Mouse (Mus musculus) cerebellum, postnatal 14 days (tissue): ENCODE measurements around the gene Lrguk.

Source experiments
- DNase-seq, 2 experiments: peaks; one replicate each; pipeline ENCODE4 v3.0.0; 2021; ENCODE audit warnings: mixed read lengths in 2 of 2

Lrguk gene

DNA sequence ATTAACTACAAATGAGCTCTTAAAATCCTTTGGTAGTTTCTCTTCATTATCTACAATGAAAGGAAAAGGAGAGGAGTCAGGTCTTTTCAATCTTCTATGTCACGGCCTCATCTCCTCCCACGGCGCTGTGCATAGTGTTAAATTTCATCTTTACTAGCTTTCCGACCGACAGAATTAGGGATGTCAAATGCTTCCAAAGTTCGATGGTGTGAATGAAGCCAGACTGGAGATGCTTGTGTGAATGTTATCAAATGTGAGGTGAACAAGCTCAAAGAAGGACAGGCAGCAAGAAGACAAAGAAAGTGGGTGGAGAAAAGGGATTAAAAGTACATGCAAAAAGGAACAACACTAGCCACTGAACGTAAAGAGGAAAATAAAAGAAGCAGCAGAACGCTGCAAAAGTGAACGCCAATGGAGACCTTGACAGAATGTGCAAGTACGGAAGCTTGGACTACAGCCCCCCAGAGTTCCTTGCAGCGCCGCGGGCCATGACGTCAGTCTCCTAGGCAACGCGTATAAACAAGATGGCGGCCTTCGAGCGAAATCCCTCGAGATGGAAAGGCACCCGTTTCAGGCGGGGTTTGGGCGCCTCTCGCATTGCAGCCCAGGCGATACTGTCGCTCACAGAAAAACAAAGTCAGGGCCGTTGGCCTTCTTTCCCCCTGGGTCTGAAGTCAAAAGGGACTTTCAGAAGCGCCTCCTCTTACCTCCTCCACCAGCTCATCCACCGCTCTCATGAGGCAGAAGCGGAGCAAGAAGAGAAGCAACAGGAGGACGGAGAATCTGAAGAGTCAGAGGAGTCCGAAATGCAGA lies at the start of gene Lrguk:
Gene Lrguk, plus strand, starts transcription at position 516 of the 813 bp plus-strand sequence.
- peak; percentile 86 to 91 for DNase-seq

DNA sequence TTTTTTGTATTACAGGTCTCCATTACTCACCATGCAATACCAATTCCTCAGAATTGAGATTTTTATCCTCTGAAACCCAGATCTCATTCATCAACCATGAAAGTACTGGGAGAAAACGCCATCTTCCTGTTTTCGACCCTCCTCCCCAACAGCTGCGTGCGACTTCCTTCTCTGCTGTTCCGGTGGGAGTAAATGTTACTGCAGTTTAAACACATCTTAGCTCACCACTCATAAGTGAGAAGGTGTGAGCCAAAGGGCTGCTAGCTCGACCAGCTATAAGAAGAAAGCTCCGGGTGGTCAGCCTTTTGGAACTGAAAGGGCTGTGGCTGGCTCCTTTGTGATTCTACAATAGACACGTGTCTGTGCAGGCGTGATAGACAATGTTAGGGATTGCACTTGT lies 46.5 kb upstream of the Lrguk start:
- no peak for DNase-seq

DNA sequence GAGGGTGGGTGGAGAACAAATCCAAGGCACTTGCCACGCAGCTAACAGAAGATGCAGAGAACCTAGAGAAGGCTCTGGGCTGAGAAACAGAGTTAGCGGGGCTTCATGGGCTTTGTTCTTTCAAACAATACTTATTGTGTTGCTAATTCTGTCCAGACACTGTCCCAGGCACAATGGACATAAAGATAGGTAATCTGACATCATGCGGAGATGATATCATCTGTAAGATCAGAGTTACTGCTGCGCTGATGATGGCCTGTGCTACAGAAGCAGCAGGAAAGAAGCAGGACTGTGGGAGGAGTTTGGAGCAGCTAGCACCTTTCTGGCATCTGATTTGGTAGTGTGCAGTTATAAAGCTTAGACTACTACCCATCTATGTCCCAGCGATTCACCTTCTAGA lies 42.1 kb upstream of the Lrguk start:
- DNase-seq: no peak

DNA sequence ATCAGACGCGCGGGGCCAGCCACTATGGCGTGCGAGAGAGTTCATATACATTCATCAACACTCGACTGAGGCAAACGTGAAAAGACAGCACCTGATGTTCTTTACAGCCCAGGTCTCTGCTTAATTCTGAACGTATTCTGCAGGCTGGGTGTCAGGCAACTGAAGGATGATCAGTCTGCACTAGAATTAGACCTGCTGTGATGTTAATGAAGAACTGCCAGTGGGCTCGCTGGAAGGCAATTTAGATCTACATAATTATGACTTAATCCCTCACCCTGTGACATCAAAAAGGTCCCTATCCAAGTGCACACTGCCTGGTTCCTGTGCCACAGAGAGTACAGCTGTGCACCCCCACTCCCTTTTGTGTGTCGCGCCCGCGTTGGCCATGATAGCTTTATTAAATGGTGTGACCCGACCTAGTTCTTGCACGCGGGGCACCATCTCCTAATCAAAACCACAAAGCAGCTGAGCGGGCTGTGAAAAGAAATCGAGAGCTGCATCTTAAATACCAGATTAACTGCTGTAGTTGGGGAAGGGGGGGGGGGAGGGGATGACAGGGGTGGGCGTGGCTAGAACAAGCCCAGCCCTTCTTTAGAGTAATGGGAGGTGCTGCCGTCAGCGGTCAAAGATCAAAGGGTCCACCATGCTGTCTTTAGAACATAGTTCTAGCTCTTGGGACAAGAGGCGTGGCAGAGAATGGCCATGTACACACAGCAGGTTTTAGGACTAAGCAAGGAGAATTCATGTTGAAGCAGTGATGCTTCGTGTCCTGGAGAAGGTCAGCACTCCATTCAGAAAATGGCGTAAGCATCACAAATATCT lies 36.8 kb upstream of the Lrguk start:
- peak in 1 of 2 experiments; percentile 7 for DNase-seq

DNA sequence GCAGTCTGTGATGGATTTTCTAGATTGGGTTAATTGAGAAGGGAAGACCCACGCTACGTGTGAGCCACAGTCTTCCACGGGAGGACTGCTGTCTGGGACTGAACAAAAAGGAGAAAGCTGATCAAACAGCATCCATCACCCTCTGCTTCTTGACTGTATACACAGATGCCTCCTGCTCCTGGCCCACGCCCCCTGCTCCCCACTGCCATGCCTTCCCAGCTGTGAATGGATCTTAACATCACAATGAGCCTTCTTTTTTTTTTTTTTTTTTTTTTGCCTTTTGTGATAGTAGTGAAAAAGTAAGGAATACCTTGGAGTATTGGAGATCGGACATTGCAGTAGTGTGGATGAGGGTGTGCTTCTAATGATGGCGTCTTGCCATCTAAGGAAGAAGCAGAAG lies 35.4 kb upstream of the Lrguk start:
- DNase-seq: no peak

DNA sequence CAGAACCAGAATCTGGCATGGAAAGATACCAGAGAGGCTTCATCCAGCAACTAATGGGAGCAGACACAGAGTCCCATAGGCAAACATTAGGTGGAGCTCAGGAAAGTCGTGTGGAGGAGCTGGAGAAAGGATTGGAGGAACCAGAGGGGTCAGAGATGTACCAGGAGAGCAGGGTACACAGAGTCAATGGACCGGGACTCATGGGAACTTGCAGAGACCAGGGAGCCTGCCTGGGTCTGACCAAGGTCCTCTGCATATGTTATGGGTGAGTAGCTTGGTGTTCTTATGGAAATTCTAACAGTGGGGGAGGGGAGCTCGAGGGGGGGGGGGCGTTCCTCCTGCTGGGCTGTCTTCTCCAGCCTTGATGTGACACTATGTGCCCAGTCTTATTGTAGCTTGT lies 30.7 kb upstream of the Lrguk start:
- DNase-seq: no peak

DNA sequence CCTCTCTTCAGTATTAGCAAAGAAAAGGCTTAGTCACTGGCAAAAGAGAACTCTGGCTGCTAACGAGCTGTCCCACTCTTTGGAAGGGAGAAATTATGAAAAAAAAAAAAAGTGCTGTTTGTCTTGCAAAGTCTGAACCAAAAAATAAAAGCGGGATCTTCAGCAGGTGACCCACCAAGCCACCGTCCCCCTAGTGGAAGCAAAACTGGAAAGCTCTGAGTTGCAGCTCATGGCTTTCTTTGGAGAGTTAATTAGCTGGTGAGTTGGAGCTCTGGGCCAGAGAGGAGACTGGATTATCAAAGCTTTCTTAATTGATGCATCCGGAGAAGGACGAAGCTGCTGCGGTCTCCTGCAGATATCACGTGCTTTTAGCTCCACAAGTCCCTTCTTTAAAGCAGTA lies 29.7 kb upstream of the Lrguk start:
- no peak for DNase-seq

DNA sequence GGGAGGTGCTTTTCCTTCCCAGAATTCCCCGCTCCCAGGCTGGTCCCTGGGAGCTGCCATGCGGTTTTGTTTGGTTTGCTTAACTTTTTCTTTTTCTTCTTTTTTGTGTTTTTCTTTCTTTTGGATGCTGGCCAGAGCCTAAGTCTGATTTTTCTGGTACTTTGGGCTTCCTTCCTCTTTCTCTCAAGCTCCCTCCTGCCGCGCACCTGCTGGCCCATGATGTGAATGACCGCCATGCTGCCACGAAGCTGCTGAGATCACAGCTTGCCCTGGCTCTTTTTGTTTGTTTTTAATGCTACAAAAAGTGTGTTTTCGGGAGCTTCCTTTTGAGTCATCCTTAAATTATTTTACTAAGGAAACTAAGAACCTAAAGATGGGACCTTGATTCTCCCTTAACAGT lies 28.6 kb upstream of the Lrguk start:
- peak in 1 of 2 experiments; percentile 10 for DNase-seq

DNA sequence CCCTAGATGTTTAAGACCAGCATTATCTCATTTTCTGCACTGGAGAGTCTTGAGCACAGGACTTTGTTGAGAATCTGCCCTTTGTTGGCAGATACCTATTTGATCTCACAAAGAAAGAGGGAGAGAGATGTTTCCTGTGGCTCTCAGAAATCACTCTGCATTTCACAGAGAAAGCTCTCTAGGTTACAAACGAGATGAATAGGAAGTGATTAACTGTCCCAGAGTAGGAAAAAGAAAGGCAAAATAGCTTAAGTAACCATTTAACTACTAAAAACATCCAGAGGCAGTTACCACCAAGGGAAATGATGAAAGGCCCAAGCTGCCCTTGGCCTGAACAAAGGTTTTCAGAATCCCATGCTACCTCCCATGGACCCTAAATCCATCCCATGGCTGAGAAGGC lies 26.2 kb upstream of the Lrguk start:
- DNase-seq: no peak

DNA sequence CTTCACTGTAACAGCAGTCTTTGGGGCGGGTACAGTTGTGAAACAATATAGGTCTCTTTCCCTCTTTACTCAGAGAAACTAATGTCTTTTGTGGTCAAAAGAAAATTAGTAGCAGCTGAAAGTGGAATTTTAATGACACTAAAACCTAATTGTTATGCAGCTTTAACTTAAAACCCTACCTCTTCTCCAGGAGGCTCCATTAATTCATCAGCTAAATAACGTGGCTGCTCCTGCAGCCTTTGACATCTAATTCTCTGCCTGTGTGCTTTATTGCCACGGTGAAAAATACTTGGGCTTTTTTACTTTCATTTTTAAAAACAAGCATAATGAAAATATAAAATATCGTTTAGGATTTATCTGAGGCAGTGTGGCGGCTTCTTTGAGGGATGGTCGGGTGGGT lies 15.8 kb upstream of the Lrguk start:
- DNase-seq: no peak

DNA sequence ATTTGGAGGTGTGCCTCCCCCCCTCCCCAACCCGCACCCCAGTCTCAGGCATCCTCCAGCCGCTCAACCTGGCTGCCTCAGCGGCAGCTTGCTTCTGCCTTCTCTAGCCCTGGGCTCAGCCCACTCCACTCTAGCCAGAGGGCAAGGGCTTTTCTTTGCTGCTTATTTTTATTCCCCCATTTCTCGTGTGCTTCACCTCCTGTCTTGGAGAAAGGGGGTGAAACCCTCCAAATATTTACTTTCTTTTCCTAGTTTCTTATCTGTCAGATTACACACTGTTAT lies 439 bp downstream of the Lrguk start:
- no peak for DNase-seq

DNA sequence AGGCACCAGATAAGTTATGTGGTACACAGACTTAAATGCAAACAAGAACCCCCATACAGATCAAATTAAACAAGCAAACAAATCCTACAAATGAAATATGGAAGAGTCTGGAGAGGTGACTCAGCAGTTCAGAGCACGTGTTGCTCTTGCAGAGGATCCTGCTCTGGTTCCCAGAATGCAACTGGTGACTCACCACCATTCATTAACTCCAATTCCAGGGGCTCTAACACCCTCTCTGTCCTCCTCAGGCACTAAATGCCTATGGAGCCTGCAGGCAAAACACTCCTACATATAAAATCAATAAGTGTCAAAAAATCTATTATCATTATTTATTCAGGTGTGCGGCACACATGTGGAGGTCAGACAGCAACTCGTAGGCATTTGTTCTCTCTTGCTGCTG lies 4.8 kb downstream of the Lrguk start:
- DNase-seq: no peak

DNA sequence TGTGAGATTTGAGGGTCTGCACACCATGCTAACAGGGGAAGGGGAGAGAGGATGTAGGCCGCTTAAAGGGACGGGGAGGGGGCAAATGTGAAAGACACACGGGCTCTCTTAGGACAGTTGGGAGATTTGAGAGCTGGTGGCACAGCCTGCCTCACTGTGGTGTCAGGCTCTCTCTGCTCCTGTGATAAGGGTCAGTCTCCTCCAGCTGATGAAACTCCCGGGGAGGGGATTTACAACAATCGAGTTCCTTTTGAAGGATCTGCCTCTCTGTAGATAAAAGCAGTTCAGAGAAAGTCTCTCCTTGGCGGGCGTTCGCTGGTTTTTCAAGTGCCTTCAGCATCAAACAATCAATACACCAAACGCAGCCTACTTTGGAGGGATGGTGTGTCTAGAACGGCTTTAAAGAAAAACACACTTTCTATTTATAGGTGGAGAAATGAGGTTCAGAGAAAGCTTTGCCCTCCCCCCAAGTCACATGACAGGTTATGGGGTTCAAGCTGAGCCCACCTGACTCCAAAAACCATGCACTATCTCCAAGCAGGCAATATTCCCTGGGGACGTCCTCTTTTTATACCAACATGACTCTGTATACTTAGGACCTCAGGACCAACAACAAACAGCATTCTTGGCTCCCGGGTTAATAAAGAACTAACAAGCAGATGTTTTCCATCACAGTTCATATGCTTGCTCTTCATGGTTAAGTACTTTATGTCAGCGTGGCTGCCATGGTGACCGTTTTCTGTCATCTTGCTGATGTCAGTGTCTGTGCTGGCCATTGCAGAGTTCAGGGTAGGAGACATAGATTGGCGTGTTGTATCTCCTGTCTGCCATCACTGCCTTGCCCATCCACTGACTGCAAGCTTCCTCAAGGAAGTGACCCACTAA lies 5.6 kb downstream of the Lrguk start:
- no peak for DNase-seq

DNA sequence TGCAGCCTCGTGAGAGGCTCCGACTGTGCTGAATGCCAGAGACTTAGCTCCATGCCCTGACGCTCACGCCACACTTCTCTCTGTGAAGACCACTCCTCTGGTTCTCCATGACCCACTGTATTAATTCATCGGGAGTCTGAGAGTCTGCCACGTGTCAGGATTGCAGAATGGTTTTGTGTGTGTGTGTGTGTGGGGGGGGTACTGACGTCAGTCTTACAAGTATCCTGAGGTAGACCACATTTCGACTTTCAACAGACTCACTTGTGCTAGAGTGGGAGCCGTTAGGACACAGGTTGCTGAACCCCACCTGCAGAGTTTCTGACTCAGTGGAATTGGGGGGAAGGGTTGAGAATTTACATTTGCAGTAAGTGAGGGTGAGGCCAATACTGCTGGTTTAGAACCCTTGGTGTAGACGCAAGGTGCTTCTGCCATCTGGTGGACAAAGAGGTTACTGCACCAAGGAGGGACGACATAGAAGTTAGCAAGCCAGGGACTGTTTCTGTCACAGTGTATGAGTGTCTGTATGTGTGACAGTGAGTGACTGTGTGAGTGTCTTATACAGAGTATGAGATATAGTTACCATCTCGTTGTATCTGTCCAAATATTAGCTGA lies 11.5 kb downstream of the Lrguk start:
- DNase-seq: peak; percentile 88 to 91

DNA sequence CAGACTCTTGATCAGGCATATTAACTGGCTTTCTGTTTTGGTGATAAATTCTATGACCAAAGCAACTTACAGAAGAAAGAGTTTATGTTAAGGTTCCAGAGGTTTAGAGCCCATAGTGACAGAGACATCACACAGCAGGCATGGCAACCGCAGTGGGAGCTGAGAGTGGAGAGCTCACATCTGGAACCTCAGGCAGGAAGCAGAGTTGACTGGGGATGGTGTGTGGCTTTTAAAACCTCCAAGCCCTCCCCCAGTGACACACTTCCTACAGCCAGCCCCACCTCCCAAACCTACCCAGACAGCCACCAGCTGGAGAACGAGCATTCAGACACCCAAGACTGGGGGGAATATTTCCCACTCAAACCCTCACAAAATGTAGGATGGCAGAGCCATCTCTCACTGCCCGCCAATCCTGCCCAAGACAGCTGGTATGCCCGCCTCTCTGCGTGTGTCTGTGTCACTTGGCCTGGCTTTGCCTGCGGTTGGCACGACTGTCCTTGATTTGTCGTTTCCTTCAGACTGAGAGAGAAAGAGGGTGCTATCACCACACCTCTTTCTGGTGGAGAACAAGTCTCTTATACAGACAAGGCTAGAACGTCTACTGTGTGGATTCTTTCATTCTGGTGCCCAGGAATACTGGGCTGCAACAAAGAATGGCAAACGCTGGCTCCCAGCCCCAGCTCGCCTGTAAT lies 12.5 kb downstream of the Lrguk start:
- DNase-seq: peak; percentile 58 to 64

DNA sequence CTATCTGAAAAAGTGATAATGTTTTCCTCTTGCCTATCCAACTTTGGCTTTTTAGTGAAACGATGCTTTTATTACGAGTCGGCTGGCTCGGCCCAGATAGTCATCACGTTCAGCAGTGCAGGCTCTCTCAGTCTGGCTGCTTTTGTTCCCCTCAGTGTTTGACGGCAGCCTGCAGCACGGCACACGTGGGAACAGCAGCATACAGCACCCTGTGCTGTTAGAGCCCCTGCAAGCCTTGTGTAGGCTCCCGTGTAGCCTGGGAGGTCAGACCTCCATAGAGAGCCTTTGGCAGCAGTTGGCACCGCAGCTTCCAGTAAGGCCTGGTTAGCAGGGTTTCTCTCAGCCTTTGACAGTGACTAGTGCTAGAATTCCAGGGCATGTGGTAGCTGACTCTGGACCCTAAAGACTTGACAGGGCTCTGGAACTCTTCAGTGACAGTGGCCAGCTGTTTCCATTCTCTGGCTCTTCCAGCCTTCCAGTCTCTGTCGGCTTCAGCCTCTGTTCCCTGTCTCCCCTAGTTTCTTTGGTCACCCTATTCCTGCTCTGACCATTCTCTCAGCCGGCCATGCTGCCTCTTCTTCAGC lies 15.1 kb downstream of the Lrguk start:
- no peak for DNase-seq

DNA sequence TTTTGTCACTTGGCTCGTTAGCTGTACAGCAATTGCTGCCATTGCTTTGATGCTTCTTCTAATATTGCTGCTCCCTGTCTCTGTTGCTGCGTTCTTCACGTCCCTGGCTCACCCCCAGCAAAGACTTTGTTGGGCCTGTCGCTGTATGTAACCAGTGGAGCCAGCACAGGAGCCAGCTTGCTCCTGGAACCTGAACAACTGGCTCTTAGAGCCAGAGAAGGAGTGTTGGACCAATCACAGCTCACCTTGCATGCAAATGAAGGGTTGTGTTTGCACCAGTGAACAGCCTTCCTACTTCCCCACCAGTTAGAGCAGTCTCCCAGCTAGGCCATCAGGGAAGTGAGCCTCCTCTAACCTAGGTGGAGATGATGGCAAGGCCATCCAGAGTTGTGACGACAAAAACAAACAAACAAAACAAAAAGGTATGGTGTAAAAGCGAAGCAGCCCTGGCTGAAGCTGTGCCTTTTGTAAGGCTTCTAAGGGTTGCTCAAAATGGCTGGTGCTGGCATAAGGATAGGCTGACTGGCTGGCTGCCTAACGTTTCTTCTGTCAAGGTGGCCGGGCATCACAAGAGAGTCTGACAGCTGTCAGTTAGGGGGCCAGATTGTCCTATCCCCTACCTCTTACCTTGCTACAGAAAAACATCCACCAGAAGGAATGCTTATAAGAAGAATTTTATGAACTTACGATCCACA lies 15.7 kb downstream of the Lrguk start:
- peak; percentile 22 to 52 for DNase-seq

DNA sequence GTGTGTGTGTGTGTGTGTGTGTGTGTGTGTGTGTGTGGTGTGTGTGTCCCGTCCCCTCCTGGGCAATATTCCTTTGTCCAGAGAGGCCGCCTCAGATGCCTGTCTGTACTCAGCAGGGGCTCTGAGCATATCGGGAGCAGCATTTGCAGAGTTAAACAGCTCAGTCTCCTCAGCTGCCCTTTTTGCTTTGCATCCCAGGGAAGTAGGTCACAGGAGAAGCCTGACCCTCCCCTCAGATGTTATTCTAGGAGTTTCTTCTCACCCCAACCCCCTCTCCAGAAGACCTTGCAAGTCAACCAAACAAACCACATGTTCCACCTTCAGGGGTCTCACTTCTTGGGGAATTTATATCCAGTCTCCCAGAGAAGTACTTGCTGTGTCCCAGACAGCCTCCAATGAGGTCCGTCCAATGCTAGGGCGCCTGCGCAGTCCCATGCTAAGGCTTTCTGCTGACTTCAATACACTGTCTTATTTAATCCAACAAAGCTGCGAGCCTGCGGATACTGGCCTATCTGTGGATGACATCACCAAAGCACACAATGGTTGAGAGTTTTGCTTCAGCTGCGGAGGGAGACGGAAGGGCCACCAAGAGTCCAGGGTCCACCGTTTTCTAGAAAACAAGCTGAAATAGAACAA lies 17.4 kb downstream of the Lrguk start:
- no peak for DNase-seq

DNA sequence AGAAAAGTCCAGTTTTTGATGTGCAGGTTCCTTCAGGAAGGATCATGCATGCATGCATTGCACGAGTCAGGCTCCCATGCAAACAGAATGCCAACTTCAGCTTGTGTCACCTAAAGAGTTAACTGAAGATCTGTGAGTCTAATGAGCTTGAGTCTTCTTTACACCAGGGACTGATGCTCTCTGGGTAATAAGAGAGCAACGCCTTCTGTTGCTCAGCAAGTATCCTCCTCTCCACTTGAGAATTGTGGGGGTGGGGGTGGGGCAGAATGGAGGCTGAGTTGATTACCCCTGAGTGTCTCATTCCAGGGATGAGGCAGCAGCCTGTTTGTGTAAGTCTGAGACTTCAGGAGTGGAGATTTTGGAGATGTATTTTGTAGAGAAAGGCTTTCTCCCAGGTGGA lies 20.2 kb downstream of the Lrguk start:
- no peak for DNase-seq

DNA sequence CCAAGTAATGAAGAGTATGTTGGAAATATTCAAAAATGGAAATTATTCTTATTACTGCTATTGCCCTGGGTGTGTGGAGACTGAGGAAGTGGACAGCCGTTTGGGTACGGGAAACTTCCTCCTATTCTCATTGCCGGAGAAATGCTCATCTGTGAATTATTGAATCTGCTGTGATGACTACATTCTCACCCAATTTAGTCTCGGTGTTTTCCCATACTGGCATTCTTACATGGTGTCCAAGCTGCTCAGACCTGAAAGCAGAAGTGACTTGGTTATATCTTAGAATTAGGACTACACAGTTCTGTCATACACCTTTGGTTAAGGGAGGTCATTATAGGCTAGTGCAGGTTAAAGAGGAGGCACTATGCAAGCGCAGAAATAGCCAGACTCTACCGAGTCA lies 30.5 kb downstream of the Lrguk start:
- DNase-seq: no peak

DNA sequence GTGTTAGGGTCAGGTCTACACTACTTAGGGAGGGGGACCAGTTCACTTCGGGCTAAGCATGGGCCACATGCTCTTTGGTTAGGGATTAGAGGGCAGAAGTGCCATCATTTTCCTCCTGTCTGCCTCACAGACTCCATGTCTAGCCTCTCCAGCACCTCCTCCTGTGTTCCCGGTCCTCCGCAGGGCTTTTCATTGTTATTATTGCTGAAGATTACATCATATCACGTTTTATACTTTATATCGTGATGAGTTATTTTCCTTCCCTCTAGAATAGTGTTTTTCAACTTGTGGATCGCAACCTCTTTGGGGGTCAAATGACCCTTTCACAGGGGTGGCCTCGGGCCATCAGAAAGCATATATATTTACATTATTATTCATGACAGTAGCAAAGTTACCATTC lies 37.5 kb downstream of the Lrguk start:
- no peak for DNase-seq
